Mouse (Mus musculus): ENCODE data around the gene Slc6a5. TPM values are rescaled to one million over a fixed set of nuclear protein-coding genes. Genes with fewer than 3 reads are reported as not detected.
"Not testable (repeated sequence)": the region's sequence is repeated elsewhere in the genome, so short reads cannot be mapped to it uniquely, and the experiment has no call there.

The Slc6a5 gene
- polyA plus RNA-seq, 1 experiment from 2014 or later: not detected

DNA sequence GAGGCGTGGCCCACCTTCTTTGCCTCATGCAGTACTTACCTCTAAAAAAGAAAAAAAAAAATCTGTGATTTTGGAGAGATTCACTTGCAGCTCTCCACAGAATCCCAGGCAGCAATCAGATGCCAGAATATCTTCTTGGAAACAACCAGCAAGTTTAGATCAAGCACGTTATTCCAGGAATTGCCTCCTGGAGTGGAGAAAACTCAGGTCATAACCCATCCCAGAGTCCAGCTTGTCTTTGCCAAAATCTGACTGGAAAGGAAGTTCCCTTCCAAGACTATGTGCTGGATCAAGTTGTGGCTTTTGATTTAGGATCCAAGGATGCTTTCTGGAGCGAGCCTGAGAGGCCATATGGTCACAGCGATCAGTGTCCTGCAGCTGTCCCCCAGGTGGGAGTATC is 10.8 kb downstream of the Slc6a5 start:
- WGBS: 75% methylated on average over 4 of the region's 4 CpGs
- Histone ChIP-seq H3K27me3 (ENCODE audit: insufficient read depth, poor library complexity, severe bottlenecking) (peaks cover 59% of the 10 kb centered on the region), H3K36me3 (no peaks in the 10 kb centered on the region), H3K4me3 (no peak overlapping the region), H3K4me1 (no peaks in the 10 kb centered on the region), H3K9me3 (peaks cover 4% of the 10 kb centered on the region; the same call in 1 of the 2 replicates), H3K27ac (no peak overlapping the region)
- DNase-seq (ENCODE audit: low spot score): no peak

DNA sequence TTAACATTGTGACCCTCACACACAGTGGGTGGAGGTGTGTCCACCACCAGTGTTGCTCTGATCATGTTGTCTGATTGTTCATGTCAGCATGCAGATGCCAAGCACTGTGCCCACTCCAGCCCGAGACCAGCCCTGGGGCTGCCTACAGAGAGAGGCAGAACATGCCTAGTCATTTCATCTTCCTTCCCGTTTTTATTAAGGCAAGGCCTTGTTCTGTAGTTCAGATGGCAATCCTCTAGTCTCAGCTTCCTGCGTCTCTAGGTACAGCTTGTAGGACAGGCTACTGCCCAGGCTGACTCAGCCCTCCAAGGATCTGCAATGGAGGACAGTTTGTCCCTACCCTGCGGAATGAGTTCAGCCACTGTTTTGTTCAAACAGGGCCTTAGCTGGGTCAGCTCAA is 13.0 kb downstream of the Slc6a5 start:
- DNase-seq (ENCODE audit: low spot score): no peak
- Histone ChIP-seq H3K9me3 (peaks cover 4% of the 10 kb centered on the region; the same call in 1 of the 2 replicates), H3K4me1 (no peaks in the 10 kb centered on the region), H3K27ac (no peak overlapping the region), H3K27me3 (ENCODE audit: insufficient read depth, poor library complexity, severe bottlenecking) (peaks cover 38% of the 10 kb centered on the region), H3K36me3 (no peaks in the 10 kb centered on the region), H3K4me3 (no peak overlapping the region)
- WGBS: 43% methylated on average over 4 of the region's 4 CpGs

- Histone ChIP-seq H3K9me3 (peaks cover 4% of the 10 kb centered on the region; the same call in 1 of the 2 replicates), H3K27me3 (ENCODE audit: insufficient read depth, poor library complexity, severe bottlenecking) (peaks cover 33% of the 10 kb centered on the region), H3K27ac (no peak overlapping the region), H3K36me3 (no peaks in the 10 kb centered on the region), H3K4me3 (peak overlapping the region; percentile 12; the same call in 1 of the 2 replicates), H3K4me1 (no peaks in the 10 kb centered on the region)
- peak; percentile 90 for DNase-seq (ENCODE audit: low spot score)
- 1% methylated on average over 13 of the region's 13 CpGs for WGBS
Observed at GRCm38 (mm10) chr7:49923376-49923775, 13.4 kb downstream of the Slc6a5 start.

DNA sequence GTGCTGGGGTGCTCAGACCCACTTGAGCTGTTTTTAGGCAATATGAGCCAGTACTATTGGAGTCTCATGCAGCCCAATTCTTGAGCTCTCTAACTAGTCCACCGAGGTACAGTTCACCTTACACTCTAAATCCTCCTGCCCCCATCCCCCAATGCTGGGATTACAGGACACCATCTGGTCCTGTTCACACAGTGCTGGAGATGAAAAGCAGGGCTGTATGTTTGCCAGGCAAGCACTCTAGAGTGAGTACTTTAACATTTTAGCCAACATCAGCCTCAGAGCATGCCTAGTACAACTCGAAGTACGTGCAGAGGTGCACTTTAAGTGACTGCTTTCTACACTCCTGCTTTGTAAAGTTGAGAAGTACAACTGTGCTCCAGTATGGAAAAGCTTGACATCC is 18.6 kb downstream of the Slc6a5 start:
- no peaks in the 10 kb centered on the region for H3K4me1 ChIP-seq
- H3K27me3 ChIP-seq (ENCODE audit: insufficient read depth, poor library complexity, severe bottlenecking): peaks cover 15% of the 10 kb centered on the region
- H3K4me3 ChIP-seq: no peak overlapping the region
- no peak overlapping the region for H3K27ac ChIP-seq
- DNase-seq (ENCODE audit: low spot score): no peak
- H3K36me3 ChIP-seq: no peaks in the 10 kb centered on the region
- H3K9me3 ChIP-seq: no peaks in the 10 kb centered on the region
- WGBS: 54% methylated on average over 3 of the region's 3 CpGs

DNA sequence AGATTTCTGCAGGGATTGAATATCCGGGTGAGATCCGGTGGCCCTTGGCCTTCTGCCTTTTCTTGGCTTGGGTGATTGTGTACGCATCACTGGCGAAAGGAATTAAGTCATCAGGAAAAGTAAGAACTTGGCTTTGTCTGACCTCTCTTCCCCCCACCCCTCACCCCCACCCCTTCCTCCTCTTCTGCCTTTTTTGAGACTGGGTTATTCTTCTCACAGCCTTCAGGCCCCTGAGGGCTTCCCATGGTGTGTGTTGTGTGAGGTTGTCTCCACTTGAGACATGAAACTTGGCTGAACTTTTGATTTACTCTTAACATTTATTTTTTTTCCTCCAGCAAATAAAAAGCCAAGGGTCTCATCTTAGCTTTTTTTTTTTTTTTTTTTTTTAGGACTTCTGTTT is 20.1 kb downstream of the Slc6a5 start:
- no peaks in the 10 kb centered on the region for H3K36me3 ChIP-seq
- H3K27ac ChIP-seq: no peak overlapping the region
- H3K4me1 ChIP-seq: no peaks in the 10 kb centered on the region
- no peak overlapping the region for H3K4me3 ChIP-seq
- DNase-seq (ENCODE audit: low spot score): no peak
- 87% methylated on average over 4 of the region's 4 CpGs for WGBS
- H3K9me3 ChIP-seq: no peaks in the 10 kb centered on the region
- H3K27me3 ChIP-seq (ENCODE audit: insufficient read depth, poor library complexity, severe bottlenecking): peaks cover 9% of the 10 kb centered on the region

DNA sequence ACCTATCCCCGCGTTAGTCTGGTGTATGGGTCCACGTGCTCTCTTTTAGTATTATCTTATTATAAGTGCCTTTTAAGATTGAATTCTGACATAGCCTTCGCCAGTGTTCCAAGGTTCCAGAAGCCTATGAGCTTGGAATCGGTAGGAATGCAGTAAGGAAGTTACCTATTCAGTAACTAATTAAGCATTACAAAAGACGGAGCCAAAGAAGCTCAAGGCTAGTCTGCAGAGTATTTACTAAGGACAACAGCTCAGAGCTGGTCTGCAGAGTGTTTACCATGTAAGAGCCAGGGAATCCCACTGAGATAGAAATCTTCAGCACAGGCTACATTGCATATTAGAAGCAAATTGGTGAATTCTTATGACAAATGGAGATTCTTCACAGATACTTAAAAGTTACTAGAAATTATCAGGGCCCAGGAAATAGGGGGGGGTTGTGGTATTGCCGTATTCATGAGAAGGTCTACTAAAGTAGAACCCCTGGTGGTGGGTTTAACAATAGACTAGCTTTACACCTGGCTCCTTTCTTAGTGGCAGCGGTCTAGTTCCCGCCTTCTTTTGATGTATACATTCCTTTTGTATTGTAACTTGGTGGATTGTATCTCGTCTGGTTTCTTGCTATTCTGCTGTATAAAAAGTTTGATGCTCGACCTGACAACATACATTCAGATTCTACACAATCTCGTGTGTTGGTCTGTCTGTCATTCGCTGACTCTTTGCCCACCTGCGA is 23.6 kb downstream of the Slc6a5 start:
- not testable (repeated sequence) for H3K4me1 ChIP-seq; H3K27me3 ChIP-seq (ENCODE audit: insufficient read depth, poor library complexity, severe bottlenecking); DNase-seq (ENCODE audit: low spot score); H3K4me3 ChIP-seq; H3K9me3 ChIP-seq; H3K36me3 ChIP-seq; H3K27ac ChIP-seq
- 84% methylated on average over 14 of the region's 14 CpGs for WGBS

- DNase-seq (ENCODE audit: low spot score): no peak
- Histone ChIP-seq H3K27ac (no peak overlapping the region), H3K9me3 (no peaks in the 10 kb centered on the region), H3K4me3 (no peak overlapping the region), H3K4me1 (no peaks in the 10 kb centered on the region), H3K36me3 (no peaks in the 10 kb centered on the region), H3K27me3 (ENCODE audit: insufficient read depth, poor library complexity, severe bottlenecking) (peaks cover 7% of the 10 kb centered on the region; the same call in 1 of the 2 replicates)
- WGBS: 79% methylated on average over 3 of the region's 3 CpGs
Observed at GRCm38 (mm10) chr7:49936821-49937220, 26.9 kb downstream of the Slc6a5 start.

GRCm38 (mm10) chr7:49942023-49942422 is 32.1 kb downstream of the Slc6a5 start:
- Histone ChIP-seq H3K27me3 (ENCODE audit: insufficient read depth, poor library complexity, severe bottlenecking) (0 out of 2 replicates have a peak, but pooled peaks cover 8% of the 10 kb centered on the region), H3K4me3 (no peak overlapping the region), H3K9me3 (no peaks in the 10 kb centered on the region), H3K4me1 (no peaks in the 10 kb centered on the region), H3K27ac (no peak overlapping the region), H3K36me3 (no peaks in the 10 kb centered on the region)
- DNase-seq (ENCODE audit: low spot score): no peak
- WGBS: 63% methylated on average over 3 of the region's 3 CpGs

DNA sequence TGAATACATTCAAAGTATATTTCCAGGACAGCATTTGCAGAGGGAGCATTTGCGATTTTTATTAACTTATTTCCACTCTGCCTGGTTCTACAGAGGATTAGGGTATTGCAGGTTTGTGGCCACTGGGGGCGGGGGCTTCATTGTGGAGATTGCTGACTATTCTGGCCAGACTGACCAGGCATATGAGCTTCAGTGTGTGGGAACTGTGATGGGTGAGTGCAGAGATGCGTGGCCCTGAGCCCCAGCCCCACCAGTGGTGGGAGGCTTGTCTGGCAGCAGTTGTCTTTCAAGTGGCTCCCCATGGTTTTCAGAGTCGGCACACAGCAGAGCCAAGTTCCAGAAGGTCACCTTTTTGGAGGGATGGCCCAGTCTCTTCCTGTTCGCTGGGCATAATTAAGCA is 32.5 kb downstream of the Slc6a5 start:
- Histone ChIP-seq H3K9me3 (no peaks in the 10 kb centered on the region), H3K27me3 (ENCODE audit: insufficient read depth, poor library complexity, severe bottlenecking) (0 out of 2 replicates have a peak, but pooled peaks cover 8% of the 10 kb centered on the region), H3K36me3 (no peaks in the 10 kb centered on the region), H3K4me1 (no peaks in the 10 kb centered on the region), H3K4me3 (no peak overlapping the region), H3K27ac (no peak overlapping the region)
- no peak for DNase-seq (ENCODE audit: low spot score)
- 54% methylated on average over 5 of the region's 5 CpGs for WGBS

DNA sequence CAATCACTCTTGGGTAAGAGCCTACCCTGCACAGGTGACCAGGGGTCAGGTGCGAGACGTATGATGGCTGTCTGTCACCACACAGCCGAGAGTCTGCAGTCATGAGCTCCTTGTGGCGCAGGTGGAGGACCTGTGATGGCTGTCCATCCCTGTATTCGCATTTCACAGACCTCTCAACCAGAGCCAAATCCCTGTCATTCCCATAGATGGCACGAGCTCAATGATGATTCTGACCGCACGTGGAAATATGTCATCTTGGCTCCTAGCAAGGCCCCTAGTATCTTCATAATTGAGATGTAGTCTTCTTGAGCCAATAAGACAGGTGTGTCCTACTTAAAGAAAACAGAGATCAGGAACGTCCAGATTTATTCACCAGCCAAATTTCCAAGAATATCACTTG is 36.7 kb downstream of the Slc6a5 start:
- Histone ChIP-seq H3K27me3 (ENCODE audit: insufficient read depth, poor library complexity, severe bottlenecking) (0 out of 2 replicates have a peak, but pooled peaks cover 7% of the 10 kb centered on the region), H3K27ac (no peak overlapping the region), H3K4me3 (no peak overlapping the region), H3K4me1 (no peaks in the 10 kb centered on the region), H3K36me3 (no peaks in the 10 kb centered on the region), H3K9me3 (no peaks in the 10 kb centered on the region)
- 85% methylated on average over 9 of the region's 9 CpGs for WGBS
- DNase-seq (ENCODE audit: low spot score): no peak

DNA sequence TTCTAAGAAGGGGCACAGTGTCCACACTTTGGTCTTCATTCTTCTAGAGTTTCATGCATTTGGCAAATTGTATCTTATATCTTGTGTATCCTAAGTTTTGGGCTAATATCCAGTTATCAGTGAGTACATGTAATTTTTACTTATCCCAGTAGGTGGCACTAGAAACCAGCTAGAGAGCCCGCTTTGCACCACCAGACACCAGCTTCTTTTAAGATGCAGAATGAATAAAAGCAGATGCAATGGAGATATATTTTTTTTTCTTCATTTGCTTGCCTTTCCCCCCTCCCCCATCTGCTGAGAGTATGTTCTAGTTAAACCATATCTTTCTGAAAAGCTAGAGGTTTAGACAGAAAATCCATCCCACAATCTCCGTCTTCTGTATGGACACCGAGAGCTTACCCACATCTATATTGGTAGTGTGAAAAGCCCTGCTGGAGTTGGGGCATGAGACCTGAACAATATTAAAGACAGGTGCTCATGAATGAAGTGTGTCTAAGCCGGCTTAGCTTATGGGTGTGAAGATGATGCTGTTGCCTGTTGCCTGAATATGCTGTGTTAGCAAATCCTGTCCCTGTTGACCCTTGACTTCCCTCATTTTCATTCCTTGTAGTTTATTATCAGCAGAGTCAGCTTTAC is 43.7 kb downstream of the Slc6a5 start:
- H3K27ac ChIP-seq: no peak overlapping the region
- 55% methylated on average over 4 of the region's 4 CpGs for WGBS
- DNase-seq (ENCODE audit: low spot score): no peak
- H3K4me1 ChIP-seq: 0 out of 2 replicates have a peak, but pooled peaks cover 3% of the 10 kb centered on the region
- H3K4me3 ChIP-seq: no peak overlapping the region
- no peaks in the 10 kb centered on the region for H3K36me3 ChIP-seq
- H3K9me3 ChIP-seq: no peaks in the 10 kb centered on the region
- H3K27me3 ChIP-seq (ENCODE audit: insufficient read depth, poor library complexity, severe bottlenecking): no peaks in the 10 kb centered on the region

- 80% methylated on average over 7 of the region's 7 CpGs for WGBS
- Histone ChIP-seq H3K27ac (no peak overlapping the region), H3K9me3 (no peaks in the 10 kb centered on the region), H3K4me1 (0 out of 2 replicates have a peak, but pooled peaks cover 3% of the 10 kb centered on the region), H3K36me3 (no peaks in the 10 kb centered on the region), H3K4me3 (no peak overlapping the region), H3K27me3 (ENCODE audit: insufficient read depth, poor library complexity, severe bottlenecking) (no peaks in the 10 kb centered on the region)
- DNase-seq (ENCODE audit: low spot score): no peak
Observed at GRCm38 (mm10) chr7:49954834-49955233, 44.9 kb downstream of the Slc6a5 start.

- H3K27ac ChIP-seq: no peak overlapping the region
- 0 out of 2 replicates have a peak, but pooled peaks cover 3% of the 10 kb centered on the region for H3K4me1 ChIP-seq
- H3K27me3 ChIP-seq (ENCODE audit: insufficient read depth, poor library complexity, severe bottlenecking): no peaks in the 10 kb centered on the region
- no peak overlapping the region for H3K4me3 ChIP-seq
- 59% methylated on average over 3 of the region's 3 CpGs for WGBS
- DNase-seq (ENCODE audit: low spot score): no peak
- no peaks in the 10 kb centered on the region for H3K9me3 ChIP-seq
- H3K36me3 ChIP-seq: no peaks in the 10 kb centered on the region
Observed at GRCm38 (mm10) chr7:49957142-49957541, 47.2 kb downstream of the Slc6a5 start.
